Mouse (Mus musculus) stomach, postnatal 0 days (tissue): ENCODE measurements around the gene Fgf9.

ENCODE experiments used
- CTCF ChIP-seq: IDR thresholded peaks from 2 replicates; pipeline ENCODE4 v1.5.1; 2016; ENCODE audit warnings: antibody characterized with exemption, low read depth, mild to moderate bottlenecking, moderate library complexity
- EP300 ChIP-seq: optimal IDR thresholded peaks from 2 replicates; pipeline ENCODE3; 2016; ENCODE audit warnings: antibody characterized with exemption

- TF ChIP-seq CTCF (no peak), EP300 (no peak)
Observed at GRCm38 (mm10) chr14:58150471-58150855, 80.1 kb downstream of the Fgf9 start.
